Mouse (Mus musculus) monocyte, adult 5-6 weeks (primary cell): Measurements from ENCODE around the gene Nms. TPM values are rescaled to one million over a fixed set of nuclear protein-coding genes. Genes with fewer than 3 reads are reported as not detected.
A peak's percentile ranks its signal among the peaks of the same experiment; 100 is the strongest.

Source experiments
- ATAC-seq: fragments of 153-309, 156-312 bp; replicated peaks from 2 replicates; pipeline ENCODE4 v1.8.0; 2017; ENCODE audit warnings: mild to moderate bottlenecking; ENCODE audit not compliant: low TSS enrichment, insufficient number of reproducible peaks, severe bottlenecking, poor library complexity, low FRiP score
- total RNA-seq: library from RNA; stranded (forward); fragments of 200-1000, 200-491, 200-594 nt; gene quantifications from 3 replicates; pipeline ENCODE4 v1.2.3, GENCODE M21; 2017

The Nms gene
- total RNA-seq, 1 experiment from 2014 or later, result not detected

GRCm38 (mm10) chr1:38987080-38987864 is 48.3 kb downstream of the Nms start:
- ATAC-seq, result peak; percentile 100

- peak; percentile 41; the same call in 1 of the 2 replicates for ATAC-seq
Observed at GRCm38 (mm10) chr1:38987865-38988211, 48.9 kb downstream of the Nms start.

- no peak for ATAC-seq
Observed at GRCm38 (mm10) chr1:38988357-38988756, 49.4 kb downstream of the Nms start.

- ATAC-seq, result no peak
Observed at GRCm38 (mm10) chr1:38992365-38992764, 53.4 kb downstream of the Nms start.

Other genes starting within 250 kb of the Nms start
- not detected in 3 replicates for gene Lonrf2, start 102.4 kb upstream of the Nms start, total RNA-seq
- 1.3 to 2.5 TPM (median 1.3 TPM) in 3 replicates for gene Chst10, start 41.0 kb upstream of the Nms start, total RNA-seq
- gene Pdcl3, start 46.5 kb downstream of the Nms start, total RNA-seq, result 40.4 to 59.9 TPM (median 59.3 TPM) in 3 replicates